Mouse (Mus musculus) thymus, postnatal 10 days (tissue): ENCODE measurements around the gene Wdr4.
"Not testable (repeated sequence)": the region's sequence is repeated elsewhere in the genome, so short reads cannot be mapped to it uniquely, and the experiment has no call there.

Experiments
- DNase-seq, 2 experiments: peaks; one replicate each; pipeline ENCODE4 v3.0.0; 2021; ENCODE audit warnings: low spot score in 2 of 2

The Wdr4 gene

GRCm38 (mm10) chr17:31535871-31536629 is 16.3 kb upstream of the Wdr4 start:
- DNase-seq: no peak

DNA sequence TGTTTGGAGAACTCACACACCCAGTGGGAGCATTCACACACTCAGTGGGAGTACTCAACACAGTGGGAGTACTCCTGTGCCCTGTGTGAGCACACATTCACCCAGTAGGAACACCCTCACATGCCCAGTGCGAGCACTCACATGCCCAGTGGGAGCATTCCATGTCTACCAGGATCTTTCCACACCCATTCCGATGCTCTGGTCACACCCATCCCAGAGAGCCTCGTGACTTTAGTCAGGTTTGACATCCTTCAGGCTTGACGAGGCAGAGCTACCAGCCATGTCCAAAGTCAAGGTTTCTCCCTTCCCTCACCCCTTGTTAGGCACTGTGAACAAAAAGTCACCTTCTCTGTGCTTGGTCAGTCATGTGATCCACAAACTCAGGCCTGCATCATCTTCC is 15.6 kb upstream of the Wdr4 start:
- DNase-seq: no peak

DNA sequence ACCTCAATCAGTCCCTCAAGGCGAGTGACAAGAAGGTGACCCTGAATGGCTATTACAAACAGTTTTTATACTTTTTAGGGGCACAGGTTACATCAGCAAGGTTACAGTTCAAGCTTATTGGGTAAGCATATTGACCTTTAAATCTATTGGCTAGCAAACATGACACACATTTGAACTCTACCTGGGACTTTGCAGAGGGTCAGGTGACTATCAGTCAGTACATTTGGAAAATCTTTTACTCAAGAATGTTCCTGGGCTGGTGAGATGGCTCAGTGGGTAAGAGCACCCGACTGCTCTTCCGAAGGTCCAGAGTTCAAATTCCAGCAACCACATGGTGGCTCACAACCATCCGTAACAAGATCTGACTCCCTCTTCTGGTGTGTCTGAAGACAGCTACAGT is 12.6 kb upstream of the Wdr4 start:
- DNase-seq: not testable (repeated sequence)

GRCm38 (mm10) chr17:31531441-31532158 is 11.8 kb upstream of the Wdr4 start:
- no peak for DNase-seq

- peak in 1 of 2 experiments; percentile 36 for DNase-seq
Measured at GRCm38 (mm10) chr17:31529314-31529713, 9.5 kb upstream of the Wdr4 start.

DNA sequence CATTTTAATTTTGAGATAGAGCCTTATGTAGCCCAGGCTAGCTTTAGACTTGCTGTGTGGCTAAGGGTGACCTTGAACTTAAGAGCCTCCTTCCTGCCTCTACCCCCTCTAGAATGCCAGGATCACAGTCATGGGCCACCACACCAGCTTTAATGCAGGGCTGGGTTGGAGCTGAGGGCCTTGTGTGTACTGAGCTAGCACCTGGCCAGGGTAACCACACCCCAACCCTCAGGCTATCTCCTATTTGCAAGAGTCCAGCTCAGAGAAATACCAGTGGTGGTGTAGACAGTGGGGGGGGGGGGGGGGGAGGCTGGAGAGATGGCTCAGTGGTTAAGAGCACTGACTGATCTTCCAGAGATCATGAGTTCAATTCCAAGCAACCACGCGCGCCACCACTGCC is 6.0 kb upstream of the Wdr4 start:
- DNase-seq: no peak

- DNase-seq: no peak
Measured at GRCm38 (mm10) chr17:31525114-31525513, 5.3 kb upstream of the Wdr4 start.

DNA sequence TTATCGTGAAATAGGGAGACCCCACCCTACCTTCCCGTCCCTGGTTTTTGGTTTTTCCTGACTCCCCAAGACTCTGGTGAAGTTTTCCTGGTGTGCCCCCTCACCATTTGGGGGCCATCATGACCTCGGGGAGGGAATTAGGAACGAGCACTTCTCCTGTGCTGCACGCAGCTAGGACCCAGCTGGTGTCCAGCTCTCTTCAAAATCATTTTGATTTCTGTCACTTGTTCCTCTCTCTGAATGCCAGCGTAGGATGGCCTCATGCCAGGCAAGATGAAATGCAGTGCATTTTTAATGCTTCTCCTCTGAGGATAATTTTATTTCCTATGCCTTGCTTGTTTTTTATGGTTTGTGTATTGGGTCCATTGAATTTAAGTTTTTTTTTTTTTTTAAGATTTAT is 2.2 kb upstream of the Wdr4 start:
- no peak for DNase-seq

DNA sequence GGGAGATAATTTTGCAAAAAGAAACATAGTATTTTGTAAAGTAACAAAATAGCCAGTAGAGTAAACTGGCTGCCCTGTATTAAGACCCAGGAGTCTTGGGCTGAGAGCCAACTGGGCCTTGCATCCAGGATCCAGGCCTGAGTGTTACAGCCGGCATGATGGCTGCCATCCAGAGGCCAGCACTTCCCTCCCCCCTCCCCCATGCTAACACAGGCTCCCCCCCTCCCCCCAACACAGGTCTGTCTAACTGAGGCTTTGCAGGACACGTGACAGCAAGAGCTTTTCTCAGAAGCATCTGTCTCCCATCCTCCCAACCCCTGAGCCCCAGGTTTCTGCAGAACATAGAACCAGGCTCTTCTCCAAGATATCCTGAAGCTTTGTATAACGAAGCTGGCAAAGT is 1.1 kb upstream of the Wdr4 start:
- no peak for DNase-seq

DNA sequence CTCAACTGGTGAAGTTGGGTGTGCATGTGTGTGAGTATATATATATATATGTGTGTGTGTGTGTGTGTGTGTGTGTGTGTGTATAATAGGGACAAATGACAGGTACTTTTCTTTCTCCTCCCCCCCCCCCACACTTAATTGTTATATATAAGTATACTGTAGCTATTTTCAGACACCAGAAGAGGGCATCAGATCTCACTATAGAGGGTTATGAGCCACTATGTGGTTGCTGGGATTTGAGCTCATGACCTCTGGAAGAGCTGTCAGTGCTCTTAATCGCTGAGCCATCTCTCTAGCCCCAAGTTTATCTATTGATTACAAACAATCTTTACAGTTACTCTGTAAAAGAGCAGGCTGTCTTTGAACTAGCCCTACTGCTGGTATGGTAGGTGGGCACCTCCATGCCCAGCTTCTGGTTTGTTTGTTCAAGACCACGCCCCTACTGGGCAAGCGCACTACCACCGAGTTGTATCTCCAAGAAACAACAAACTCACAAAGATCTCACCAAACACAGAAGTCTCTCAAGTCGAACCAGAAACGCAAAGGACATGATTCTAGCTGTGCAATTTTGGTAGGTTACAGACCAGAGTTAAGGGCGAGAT is 335 bp downstream of the Wdr4 start:
- no peak for DNase-seq

DNA sequence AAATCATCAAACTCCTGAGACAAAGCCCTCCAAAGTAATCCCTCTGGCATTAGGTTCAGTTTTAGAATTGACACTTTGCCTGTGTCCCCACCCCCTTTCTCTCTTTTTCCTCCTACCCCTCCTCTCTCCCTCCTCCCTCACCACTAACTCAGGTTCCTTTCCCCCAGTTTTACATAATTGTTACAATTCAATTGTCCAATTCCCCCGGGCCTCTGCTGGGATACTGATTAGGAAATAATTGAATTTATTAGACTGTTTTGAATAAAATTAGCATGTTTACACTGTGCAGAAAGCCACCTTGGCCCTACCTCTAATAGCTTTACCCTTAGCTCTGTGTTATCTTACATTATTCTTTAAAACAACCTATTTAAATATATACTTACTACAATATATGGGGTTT is 5.1 kb downstream of the Wdr4 start:
- no peak for DNase-seq

GRCm38 (mm10) chr17:31512593-31512992 is 7.2 kb downstream of the Wdr4 start:
- DNase-seq: no peak

GRCm38 (mm10) chr17:31511792-31512495 is 7.8 kb downstream of the Wdr4 start:
- peak; percentile 82 to 83 for DNase-seq

GRCm38 (mm10) chr17:31510944-31511343 is 8.8 kb downstream of the Wdr4 start:
- no peak for DNase-seq

DNA sequence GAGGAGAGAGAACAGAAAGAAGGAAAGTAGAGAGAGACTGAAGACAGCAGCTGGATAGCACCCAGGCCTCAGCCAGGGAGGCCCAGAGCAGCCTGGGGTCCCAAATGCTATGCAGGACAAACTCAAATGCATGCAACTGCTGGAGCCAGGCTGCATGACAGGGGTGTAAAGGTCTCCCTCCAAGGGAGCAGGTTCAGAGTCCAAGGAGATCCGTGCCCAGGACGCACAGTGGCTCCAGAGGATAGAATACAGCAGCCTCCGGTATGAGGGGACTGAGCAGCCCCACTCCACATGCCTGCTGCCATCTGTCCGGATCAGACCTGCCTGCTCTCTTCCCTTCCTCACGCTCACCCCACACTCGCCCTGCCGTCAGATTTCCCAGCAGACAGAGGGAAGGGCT is 13.5 kb downstream of the Wdr4 start:
- no peak for DNase-seq

DNA sequence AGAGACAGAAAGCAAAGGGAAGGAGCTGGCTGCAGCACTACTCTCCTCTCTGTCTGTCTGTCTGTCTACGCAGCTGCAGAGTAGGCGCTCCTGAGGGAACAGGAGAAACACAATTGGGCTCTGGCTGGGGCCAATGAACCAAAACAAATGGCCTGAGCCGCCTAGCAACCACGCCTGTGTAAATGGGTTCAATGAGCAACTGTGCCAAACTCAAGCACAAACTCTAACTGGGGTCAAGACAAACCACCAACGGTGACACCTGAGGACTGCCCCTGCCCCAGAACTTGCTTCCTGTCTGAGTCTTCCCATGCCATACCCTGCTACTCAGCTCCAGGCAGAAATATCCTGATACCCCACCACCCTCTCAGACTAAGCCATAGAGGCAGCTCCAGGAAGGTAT is 14.8 kb downstream of the Wdr4 start:
- DNase-seq: no peak

GRCm38 (mm10) chr17:31503936-31504335 is 15.8 kb downstream of the Wdr4 start:
- no peak for DNase-seq

DNA sequence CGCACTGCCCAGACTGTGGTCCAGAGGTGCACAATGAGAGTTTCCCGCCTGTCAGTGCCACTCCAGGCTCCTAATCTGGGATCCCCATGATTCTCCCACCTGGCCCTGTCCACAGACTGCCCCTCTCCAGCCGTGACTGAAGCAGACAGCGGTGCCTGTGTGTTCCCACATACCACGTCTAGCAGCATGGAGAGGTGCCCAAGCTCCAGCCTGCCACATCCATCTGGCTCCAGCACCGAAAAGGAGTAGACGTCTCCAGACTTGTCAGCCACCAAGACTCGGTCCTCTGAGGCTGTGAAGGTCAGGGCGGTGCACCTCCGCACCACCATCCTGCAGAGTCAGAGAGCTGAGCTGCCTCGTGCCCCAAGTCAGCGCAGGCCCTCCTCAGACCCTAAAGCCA is 16.4 kb downstream of the Wdr4 start:
- no peak for DNase-seq

DNA sequence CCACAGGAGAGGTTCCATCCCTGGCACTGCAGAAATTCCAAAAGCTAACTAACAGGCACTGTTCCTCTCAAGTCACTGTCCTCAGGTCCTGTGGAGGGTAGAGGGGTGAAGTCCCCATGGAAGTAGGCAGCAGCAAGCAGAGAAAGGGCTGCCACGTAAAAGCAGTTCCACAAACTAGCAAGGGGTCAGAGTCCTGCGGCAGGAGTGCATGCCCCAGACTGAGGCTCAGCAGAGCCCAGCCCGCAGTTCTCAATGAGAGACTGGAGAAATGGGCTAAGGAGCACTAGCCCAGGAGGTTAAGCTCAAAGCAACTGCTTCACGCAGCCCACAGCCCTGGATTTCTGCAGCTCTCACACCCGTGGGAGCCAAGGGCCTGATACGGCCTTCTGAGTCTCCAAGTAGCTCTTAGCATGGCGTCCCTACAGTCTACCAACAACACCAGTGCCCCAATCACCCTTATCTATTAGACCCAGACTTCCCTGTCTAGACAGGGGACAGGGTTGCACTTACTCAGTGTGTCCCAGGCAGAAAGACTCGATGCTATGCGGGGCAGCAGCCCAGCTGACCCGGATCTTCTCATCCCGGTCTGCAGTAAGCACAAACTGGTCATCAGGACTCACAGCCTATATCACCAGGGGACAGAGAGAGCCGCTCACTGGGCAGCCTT is 17.4 kb downstream of the Wdr4 start:
- DNase-seq: no peak

- DNase-seq: no peak
Measured at GRCm38 (mm10) chr17:31500908-31501307, 18.9 kb downstream of the Wdr4 start.

DNA sequence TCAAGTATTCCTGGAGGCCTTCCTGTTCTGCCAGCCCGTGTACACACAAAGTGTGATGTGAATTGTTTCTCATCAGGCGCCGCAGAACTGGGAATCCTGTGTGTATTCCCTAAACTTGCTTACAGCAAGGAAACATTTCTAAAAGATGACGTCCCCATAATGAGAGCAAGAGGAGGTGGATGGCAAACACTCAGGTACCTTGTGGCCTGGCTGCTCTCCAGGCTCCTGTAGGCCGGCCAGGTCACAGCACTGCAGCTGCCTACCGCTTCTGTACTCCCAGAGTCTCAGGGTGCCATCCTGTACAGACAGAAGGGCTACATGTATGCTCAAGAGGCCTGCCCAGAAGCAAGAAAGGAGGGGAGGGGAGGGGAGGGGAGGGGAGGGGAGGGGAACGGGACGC is 19.4 kb downstream of the Wdr4 start:
- DNase-seq: no peak

GRCm38 (mm10) chr17:31499725-31500124 is 20.1 kb downstream of the Wdr4 start:
- DNase-seq: no peak
